Mouse (Mus musculus) kidney, adult 8-10 months (tissue): ENCODE results near the gene Ccdc69.
"Not testable (repeated sequence)": the region's sequence is repeated elsewhere in the genome, so short reads cannot be mapped to it uniquely, and the experiment has no call there.

ENCODE experiments used
- DNase-seq, 2 experiments: peaks; one replicate each; pipeline ENCODE4 v3.0.0; 2022

Gene Ccdc69

GRCm38 (mm10) chr11:55077331-55078231 is at the start of gene Ccdc69:
Gene Ccdc69, minus strand, starts transcription at chr11:55078131.
- DNase-seq = peak; percentile 50 to 56

- no peak for DNase-seq
Measured at GRCm38 (mm10) chr11:55126663-55127062, 48.7 kb upstream of the Ccdc69 start.

GRCm38 (mm10) chr11:55121430-55121829 is 43.5 kb upstream of the Ccdc69 start:
- no peak for DNase-seq

GRCm38 (mm10) chr11:55120821-55121271 is 42.9 kb upstream of the Ccdc69 start:
- DNase-seq = no peak

GRCm38 (mm10) chr11:55120279-55120678 is 42.3 kb upstream of the Ccdc69 start:
- DNase-seq = no peak

GRCm38 (mm10) chr11:55117031-55117430 is 39.1 kb upstream of the Ccdc69 start:
- no peak for DNase-seq

GRCm38 (mm10) chr11:55116004-55116403 is 38.1 kb upstream of the Ccdc69 start:
- no peak for DNase-seq

- no peak for DNase-seq
Measured at GRCm38 (mm10) chr11:55114291-55114690, 36.4 kb upstream of the Ccdc69 start.

GRCm38 (mm10) chr11:55113861-55114250 is 35.9 kb upstream of the Ccdc69 start:
- DNase-seq = not testable (repeated sequence)

GRCm38 (mm10) chr11:55113209-55113860 is 35.4 kb upstream of the Ccdc69 start:
- no peak for DNase-seq

- no peak for DNase-seq
Measured at GRCm38 (mm10) chr11:55110566-55111169, 32.7 kb upstream of the Ccdc69 start.

- no peak for DNase-seq
Measured at GRCm38 (mm10) chr11:55109521-55110300, 31.8 kb upstream of the Ccdc69 start.

- DNase-seq = no peak
Measured at GRCm38 (mm10) chr11:55106636-55107035, 28.7 kb upstream of the Ccdc69 start.

- DNase-seq = peak; percentile 90 to 91
Measured at GRCm38 (mm10) chr11:55105389-55105788, 27.5 kb upstream of the Ccdc69 start.

- peak; percentile 72 to 85 for DNase-seq
Measured at GRCm38 (mm10) chr11:55103229-55103628, 25.3 kb upstream of the Ccdc69 start.

GRCm38 (mm10) chr11:55102015-55102414 is 24.1 kb upstream of the Ccdc69 start:
- DNase-seq = no peak

- DNase-seq = no peak
Measured at GRCm38 (mm10) chr11:55099868-55100267, 21.9 kb upstream of the Ccdc69 start.

GRCm38 (mm10) chr11:55099019-55099771 is 21.3 kb upstream of the Ccdc69 start:
- DNase-seq = no peak

GRCm38 (mm10) chr11:55098189-55098915 is 20.4 kb upstream of the Ccdc69 start:
- DNase-seq = no peak

GRCm38 (mm10) chr11:55097463-55098188 is 19.7 kb upstream of the Ccdc69 start, which contains the start of gene Gm2a:
Gene Gm2a, plus strand, starts transcription at chr11:55098115.
- peak; percentile 97 for DNase-seq
